Mouse (Mus musculus) neural tube, embryonic 14.5 days (tissue): ENCODE data around the gene Pigr. TPM values are rescaled to one million over a fixed set of nuclear protein-coding genes. Genes with fewer than 3 reads are reported as not detected.

Experiments
- ATAC-seq: fragments of 200-750 bp; cut with Nextera tagmentation; 2 replicates; pipeline ENCODE4 v1.8.0; 2017; ENCODE audit warnings: low read depth, mild to moderate bottlenecking, moderate TSS enrichment, moderate library complexity
- H3K27ac ChIP-seq: fragments of 300-500 bp; sonication (generic); 2 replicates; pipeline ENCODE4 v1.5.1; 2014; ENCODE audit warnings: low read depth, mild to moderate bottlenecking, control low read depth, low read length, moderate library complexity, mixed read lengths
- H3K27me3 ChIP-seq: fragments of 300-500 bp; sonication (generic); 2 replicates; pipeline ENCODE4 v1.6.1; 2014; ENCODE audit warnings: low read length; ENCODE audit not compliant: control insufficient read depth, insufficient read depth
- H3K36me3 ChIP-seq: fragments of 300-500 bp; sonication (generic); 2 replicates; pipeline ENCODE4 v1.6.1; 2014; ENCODE audit warnings: low read length, mixed read lengths; ENCODE audit not compliant: control insufficient read depth, insufficient read depth
- H3K4me1 ChIP-seq: fragments of 300-500 bp; sonication (generic); 2 replicates; pipeline ENCODE4 v1.6.1; 2014; ENCODE audit warnings: low read length; ENCODE audit not compliant: control insufficient read depth, insufficient read depth
- H3K4me2 ChIP-seq: fragments of 300-500 bp; sonication (generic); 2 replicates; pipeline ENCODE4 v1.6.1; 2014; ENCODE audit warnings: mild to moderate bottlenecking, low read depth, low read length, control low read depth
- H3K4me3 ChIP-seq: fragments of 300-500 bp; sonication (generic); 2 replicates; pipeline ENCODE4 v1.5.1; 2014; ENCODE audit warnings: low read depth, low read length, control low read depth, mixed read lengths
- H3K9ac ChIP-seq: fragments of 300-500 bp; sonication (generic); replicated peaks from 2 replicates; pipeline ENCODE4 v1.6.1; 2014; ENCODE audit warnings: low read depth, mild to moderate bottlenecking, control low read depth, low read length, mixed read lengths
- H3K9me3 ChIP-seq: fragments of 300-500 bp; sonication (generic); 2 replicates; pipeline ENCODE4 v1.6.1; 2016; ENCODE audit warnings: low read length; ENCODE audit not compliant: control insufficient read depth
- WGBS: fragments of 180-500 bp; shearing (Covaris S2); extraction: QIAGEN DNeasy Blood & Tissue Kit; methylation state at CpG from one replicate; pipeline ENCODE4 v1.1.7; 2014; 5-methylcytosine and 5-hydroxymethylcytosine counted together
- polyA plus RNA-seq: library from polyadenylated mRNA; unstranded; fragments of >200 nt; fragmentation: Nextera tagmentation; extraction: Ambion mirVana; gene quantifications from 2 replicates; pipeline ENCODE4 v1.2.1, GENCODE M21; 2014

The Pigr gene
- not detected in 2 replicates for polyA plus RNA-seq

DNA sequence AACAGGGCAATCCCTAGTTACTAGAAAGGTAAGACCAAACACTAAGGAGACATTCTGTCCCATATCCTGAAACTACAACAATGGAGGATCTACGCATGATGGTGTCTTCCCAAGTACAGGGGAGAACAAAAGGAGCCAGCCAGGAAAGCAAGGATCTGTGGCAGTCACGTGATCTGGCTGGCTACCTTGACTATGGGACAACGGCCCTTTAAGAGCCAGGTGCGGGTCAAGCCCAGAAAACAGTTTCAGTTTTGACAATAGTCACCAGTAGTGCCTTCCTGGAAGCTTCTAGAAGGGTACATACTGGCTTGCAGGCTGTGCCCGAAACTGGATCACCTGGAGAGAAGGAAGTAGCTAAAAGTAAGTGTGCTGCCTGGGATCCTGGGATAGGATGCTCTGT, at the start of gene Pigr:
TSS of gene Pigr (plus strand) at position 237 of the 400 bp plus-strand sequence.
- ATAC-seq = no peak
- no peaks in the 10 kb centered on the region for H3K4me1 ChIP-seq
- H3K9ac ChIP-seq = no peak within 1 kb of the TSS
- H3K9me3 ChIP-seq = no peaks in the 10 kb centered on the region
- WGBS = 91% methylated on average over 5 of the region's 5 CpGs
- H3K4me3 ChIP-seq = no peak within 1 kb of the TSS
- no peaks in the 10 kb centered on the region for H3K36me3 ChIP-seq
- no peaks in the 10 kb centered on the region for H3K27me3 ChIP-seq
- H3K4me2 ChIP-seq = no peak within 1 kb of the TSS
- no peak within 1 kb of the TSS for H3K27ac ChIP-seq

DNA sequence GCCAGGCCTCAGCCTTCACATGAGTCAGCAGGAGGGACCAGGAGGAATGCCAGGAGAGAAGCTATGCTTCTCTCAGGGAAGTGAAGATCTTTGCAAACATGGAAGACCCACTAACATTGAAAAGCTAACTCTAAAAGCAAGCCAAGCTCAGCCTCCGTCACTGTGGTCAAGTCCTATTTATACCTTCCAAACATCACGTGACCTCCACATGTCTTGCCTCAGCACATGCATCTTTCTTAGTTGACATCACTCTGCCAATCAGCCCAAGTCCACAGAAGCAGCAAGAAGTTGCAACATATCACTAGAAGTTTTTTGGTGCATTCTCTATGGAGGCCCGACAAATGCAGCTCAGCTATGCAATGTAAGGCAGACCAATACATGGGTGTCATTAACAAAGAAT, 46.6 kb upstream of the Pigr start:
- H3K9me3 ChIP-seq = no peaks in the 10 kb centered on the region
- H3K4me3 ChIP-seq = no peak overlapping the region
- H3K4me2 ChIP-seq = no peak overlapping the region
- no peaks in the 10 kb centered on the region for H3K4me1 ChIP-seq
- H3K36me3 ChIP-seq = no peaks in the 10 kb centered on the region
- H3K27me3 ChIP-seq = no peaks in the 10 kb centered on the region
- 88% methylated on average over 3 of the region's 3 CpGs for WGBS
- no peak overlapping the region for H3K27ac ChIP-seq
- H3K9ac ChIP-seq = no peak overlapping the region
- no peak for ATAC-seq

DNA sequence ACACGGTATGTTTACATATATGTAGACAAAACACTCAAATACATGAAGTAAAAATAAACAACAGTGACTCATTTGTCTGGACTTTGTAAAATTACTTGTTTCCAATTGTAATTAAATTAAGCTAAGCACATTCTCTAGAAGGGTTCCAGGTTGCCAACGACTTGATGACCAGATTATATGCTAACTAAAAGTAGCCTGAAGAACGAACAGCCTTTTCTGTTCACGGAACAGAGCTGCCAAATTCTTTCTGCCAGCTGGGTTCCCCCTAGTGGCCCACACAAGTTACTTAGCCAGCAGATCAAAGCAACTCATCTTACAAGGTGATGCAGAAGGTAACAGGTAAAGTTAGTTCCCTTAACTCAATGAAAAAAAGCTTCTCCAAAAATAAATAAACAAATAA, 42.4 kb upstream of the Pigr start:
- no peak overlapping the region for H3K4me2 ChIP-seq
- 33% methylated on average over 4 of the region's 4 CpGs for WGBS
- H3K9ac ChIP-seq = no peak overlapping the region
- no peak for ATAC-seq
- H3K4me1 ChIP-seq = no peaks in the 10 kb centered on the region
- H3K4me3 ChIP-seq = no peak overlapping the region
- H3K36me3 ChIP-seq = no peaks in the 10 kb centered on the region
- H3K27me3 ChIP-seq = no peaks in the 10 kb centered on the region
- H3K27ac ChIP-seq = no peak overlapping the region
- no peaks in the 10 kb centered on the region for H3K9me3 ChIP-seq

DNA sequence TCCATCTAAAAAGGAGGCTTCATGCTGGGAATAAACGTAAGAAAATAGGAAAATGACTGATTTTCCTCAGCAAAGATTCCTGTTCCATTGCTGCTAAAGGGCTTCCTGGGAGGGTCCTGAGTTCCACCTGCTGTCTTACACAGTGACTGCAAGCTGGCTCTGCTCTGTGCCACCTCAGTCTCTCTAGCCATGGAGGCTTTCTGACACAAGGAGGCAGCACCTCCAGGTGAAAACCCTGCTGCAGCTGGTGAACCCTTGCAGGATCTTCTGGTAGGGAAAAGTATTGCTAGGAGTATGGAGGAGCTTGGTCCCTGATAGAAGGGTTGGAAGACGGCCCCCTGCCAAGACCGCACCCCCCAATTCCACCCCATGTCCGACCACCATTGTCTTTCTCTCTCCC, 39.5 kb upstream of the Pigr start:
- H3K4me3 ChIP-seq = no peak overlapping the region
- H3K9me3 ChIP-seq = no peaks in the 10 kb centered on the region
- no peaks in the 10 kb centered on the region for H3K4me1 ChIP-seq
- 42% methylated on average over 4 of the region's 4 CpGs for WGBS
- no peak overlapping the region for H3K9ac ChIP-seq
- H3K27ac ChIP-seq = no peak overlapping the region
- no peak for ATAC-seq
- H3K36me3 ChIP-seq = no peaks in the 10 kb centered on the region
- no peaks in the 10 kb centered on the region for H3K27me3 ChIP-seq
- no peak overlapping the region for H3K4me2 ChIP-seq

DNA sequence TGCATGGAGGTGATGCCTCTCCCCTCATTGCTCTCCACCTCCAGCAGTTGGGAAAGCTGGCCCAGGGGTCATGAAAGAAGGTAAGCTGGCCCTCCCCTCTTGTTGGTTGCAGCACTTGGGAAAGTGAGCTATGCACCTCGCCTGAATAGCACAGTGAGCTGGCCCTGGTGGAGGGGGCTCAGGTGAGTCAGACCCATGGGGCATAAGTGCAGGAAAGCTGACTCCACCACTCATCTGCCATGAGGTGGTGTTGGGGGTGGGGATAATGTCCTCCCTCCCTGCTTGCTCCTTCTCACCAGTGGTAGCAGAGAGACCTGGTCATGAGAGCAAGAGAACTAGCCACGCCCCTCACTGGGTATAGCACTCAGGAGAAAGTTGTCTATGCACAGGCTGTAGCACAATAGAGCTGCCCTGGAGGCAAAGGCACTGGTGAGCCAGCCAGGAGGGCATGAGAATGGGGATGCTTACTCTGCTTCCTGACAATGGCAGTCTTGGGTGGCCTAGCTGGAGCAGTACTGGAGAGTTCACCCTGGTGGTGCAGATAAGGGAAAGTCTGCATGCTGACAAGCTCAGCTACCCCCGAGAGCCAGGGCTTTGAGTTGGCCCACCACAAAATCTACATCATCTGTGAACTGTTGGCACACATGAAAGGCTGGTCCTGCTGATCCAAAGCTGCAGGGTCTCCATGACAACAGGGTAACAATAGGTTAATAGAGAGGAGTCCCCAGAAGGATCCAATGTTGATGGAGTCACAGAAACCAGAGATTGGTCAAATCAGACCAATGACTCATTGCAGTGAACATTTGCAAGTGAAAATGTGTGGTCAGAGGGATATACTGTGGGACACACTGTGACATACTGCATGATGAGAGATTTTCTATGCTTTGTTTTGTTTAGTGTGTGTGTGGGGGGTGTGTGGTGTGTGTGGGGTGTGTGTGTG, 36.7 kb upstream of the Pigr start:
- Histone ChIP-seq H3K9ac (no peak overlapping the region), H3K36me3 (no peaks in the 10 kb centered on the region), H3K4me2 (no peak overlapping the region), H3K27me3 (no peaks in the 10 kb centered on the region), H3K4me1 (no peaks in the 10 kb centered on the region), H3K27ac (no peak overlapping the region), H3K9me3 (no peaks in the 10 kb centered on the region), H3K4me3 (no peak overlapping the region)
- ATAC-seq = no peak; the same call in 1 of the 2 replicates
- WGBS = 56% methylated on average over 3 of the region's 3 CpGs

DNA sequence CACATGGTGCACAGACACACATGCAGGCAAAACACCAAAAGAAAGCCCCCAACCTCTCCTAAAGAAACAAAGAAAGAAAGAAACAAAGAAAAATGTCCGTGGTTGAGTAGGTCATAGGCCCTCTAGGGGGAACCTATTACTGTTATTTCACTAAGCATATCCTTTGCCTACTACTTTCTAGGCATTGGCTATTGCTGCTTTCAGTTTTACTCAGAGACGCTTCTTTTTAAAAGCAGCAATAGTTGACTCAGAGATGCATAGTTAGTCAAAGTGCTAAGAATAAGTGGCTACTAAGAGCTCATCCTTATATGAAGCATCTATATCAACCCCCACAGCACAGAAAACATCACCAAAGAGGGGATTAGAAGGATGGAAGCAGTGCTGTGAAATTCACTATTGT, 31.2 kb upstream of the Pigr start:
- Histone ChIP-seq H3K4me3 (no peak overlapping the region), H3K27ac (no peak overlapping the region), H3K4me2 (no peak overlapping the region), H3K27me3 (no peaks in the 10 kb centered on the region), H3K9me3 (no peaks in the 10 kb centered on the region), H3K4me1 (no peaks in the 10 kb centered on the region), H3K9ac (no peak overlapping the region), H3K36me3 (no peaks in the 10 kb centered on the region)
- no peak for ATAC-seq
- 83% methylated on average over 2 of the region's 2 CpGs for WGBS

DNA sequence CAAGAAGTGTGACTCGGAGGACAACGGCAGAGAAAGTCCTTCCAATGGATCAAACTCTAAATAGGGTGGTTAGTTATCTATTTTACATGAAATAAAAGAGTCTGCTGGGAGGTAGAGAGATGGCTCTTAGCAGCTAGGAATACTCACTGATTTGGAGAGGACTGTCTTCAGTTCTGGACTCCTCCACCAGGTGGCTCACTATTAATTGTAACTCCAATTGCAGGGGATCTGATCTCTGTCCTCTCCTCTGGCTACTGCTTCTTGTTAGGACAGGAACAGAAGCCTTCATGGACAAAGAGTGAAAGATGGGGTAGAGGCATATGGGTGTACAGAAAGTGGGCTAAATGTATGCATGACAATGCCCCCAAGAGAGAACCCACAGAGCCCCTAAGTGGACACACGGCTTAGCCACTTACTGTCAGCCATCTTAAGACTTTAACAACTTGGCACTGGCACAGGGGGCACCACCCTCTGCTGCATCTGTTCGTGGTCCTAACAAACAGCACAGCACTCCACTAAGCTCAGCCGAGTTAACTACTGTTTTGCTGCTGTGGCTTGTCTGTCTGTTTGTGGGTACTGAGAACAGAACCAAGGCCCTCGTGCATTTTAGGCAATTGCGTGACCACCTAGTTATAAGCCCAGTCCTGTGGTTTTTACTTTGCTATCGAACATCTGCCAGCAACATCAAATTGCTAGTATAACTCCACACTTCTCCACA, 29.4 kb upstream of the Pigr start:
- no peaks in the 10 kb centered on the region for H3K36me3 ChIP-seq
- no peak overlapping the region for H3K4me2 ChIP-seq
- no peak overlapping the region for H3K9ac ChIP-seq
- no peaks in the 10 kb centered on the region for H3K27me3 ChIP-seq
- H3K27ac ChIP-seq = no peak overlapping the region
- no peaks in the 10 kb centered on the region for H3K9me3 ChIP-seq
- H3K4me3 ChIP-seq = no peak overlapping the region
- H3K4me1 ChIP-seq = no peaks in the 10 kb centered on the region
- no peak for ATAC-seq
- WGBS = 86% methylated on average over 8 of the region's 8 CpGs

DNA sequence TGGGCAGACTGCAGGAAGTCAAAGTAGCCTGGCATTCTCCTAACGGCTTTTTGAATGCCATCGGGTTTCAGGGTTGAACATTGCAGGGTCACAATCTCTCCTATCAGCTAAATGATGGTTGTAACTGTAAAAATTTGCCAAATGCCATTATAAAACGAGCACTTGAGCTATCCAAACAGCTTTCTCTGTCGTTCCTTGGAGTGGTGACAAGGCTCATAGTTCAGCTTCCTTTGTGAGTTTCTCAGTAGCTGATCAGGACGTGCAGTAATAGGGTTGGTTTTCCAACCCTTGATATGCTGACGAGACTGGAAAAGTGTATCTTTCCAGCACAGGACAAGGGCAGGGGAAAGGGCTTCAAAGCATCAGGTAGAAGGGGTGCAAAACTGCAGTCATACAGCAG, 28.4 kb upstream of the Pigr start:
- Histone ChIP-seq H3K4me3 (no peak overlapping the region), H3K9ac (no peak overlapping the region), H3K27me3 (no peaks in the 10 kb centered on the region), H3K4me1 (no peaks in the 10 kb centered on the region), H3K27ac (no peak overlapping the region), H3K9me3 (no peaks in the 10 kb centered on the region), H3K4me2 (no peak overlapping the region), H3K36me3 (no peaks in the 10 kb centered on the region)
- no peak for ATAC-seq
- 69% methylated on average over 6 of the region's 6 CpGs for WGBS

DNA sequence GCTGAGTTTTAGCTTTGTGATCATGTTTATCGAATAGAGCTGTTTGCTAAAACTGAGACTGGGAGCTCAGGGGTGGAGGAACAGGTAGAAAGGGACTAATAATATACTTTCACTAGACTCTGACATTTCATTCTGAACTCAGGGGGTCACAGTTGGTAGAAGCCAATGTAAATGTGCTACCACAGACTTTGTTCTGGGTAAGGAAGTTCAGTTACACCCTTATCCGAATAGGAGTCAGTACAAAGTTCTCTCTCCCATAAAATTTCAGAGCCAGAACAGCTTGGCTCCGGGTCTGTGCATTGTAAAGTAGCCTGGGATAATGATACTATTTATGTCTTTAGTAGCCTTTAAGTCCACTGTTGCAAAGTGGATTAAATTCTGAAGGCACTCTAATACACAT, 27.9 kb upstream of the Pigr start:
- Histone ChIP-seq H3K4me2 (no peak overlapping the region), H3K4me3 (no peak overlapping the region), H3K36me3 (no peaks in the 10 kb centered on the region), H3K9ac (no peak overlapping the region), H3K27ac (no peak overlapping the region), H3K27me3 (no peaks in the 10 kb centered on the region), H3K9me3 (no peaks in the 10 kb centered on the region), H3K4me1 (no peaks in the 10 kb centered on the region)
- no peak for ATAC-seq
- WGBS = 62% methylated on average over 3 of the region's 3 CpGs
